Mouse (Mus musculus): Measurements from ENCODE around the gene Slc25a21. TPM values are rescaled to one million over a fixed set of nuclear protein-coding genes. Genes with fewer than 3 reads are reported as not detected.

The Slc25a21 gene
- polyA plus RNA-seq, 1 experiment from 2014 or later, result 0.59 TPM

DNA sequence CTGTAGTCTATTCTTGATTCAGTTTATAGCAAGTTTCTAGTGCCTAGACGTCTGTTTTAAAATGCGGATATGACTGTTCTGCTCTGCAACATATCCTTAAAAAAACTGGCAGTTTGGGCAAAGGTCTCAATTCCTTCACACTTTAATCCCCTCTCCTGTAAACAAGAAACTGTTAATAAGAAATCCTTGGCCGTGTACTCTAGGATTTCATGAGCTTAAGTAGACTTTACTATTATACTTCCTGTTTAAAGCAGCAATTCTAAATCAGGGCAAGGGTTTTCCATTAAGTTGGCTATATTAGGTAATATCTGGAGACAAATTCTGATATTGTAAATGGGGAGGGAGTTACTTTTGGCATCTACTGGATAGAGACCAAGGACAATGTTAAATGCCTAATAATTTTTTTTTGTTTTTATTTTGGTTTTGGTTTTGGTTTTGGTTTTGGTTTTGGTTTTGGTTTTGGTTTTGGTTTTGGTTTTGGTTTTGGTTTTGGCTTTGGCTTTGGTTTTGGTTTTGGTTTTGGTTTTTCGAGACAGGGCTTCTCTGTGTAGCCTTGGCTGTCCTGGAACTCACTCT is 7.1 kb upstream of the Slc25a21 start:
- no peaks in the 10 kb centered on the region for H3K36me3 ChIP-seq
- no peak overlapping the region for H3K4me2 ChIP-seq (replicated peaks)
- no peaks in the 10 kb centered on the region for H3K9me3 ChIP-seq
- no peak for ATAC-seq (ENCODE audit: low FRiP score, low read depth)
- H3K27ac ChIP-seq, result no peak overlapping the region
- no peaks in the 10 kb centered on the region for H3K27me3 ChIP-seq
- WGBS, result 73% methylated on average over 4 of the region's 4 CpGs
- no peak overlapping the region for H3K4me3 ChIP-seq
- no peaks in the 10 kb centered on the region for H3K4me1 ChIP-seq
- H3K9ac ChIP-seq, result no peak overlapping the region

GRCm38 (mm10) chr12:57201901-57202300 is 4.6 kb upstream of the Slc25a21 start:
- H3K27me3 ChIP-seq, result peaks cover 17% of the 10 kb centered on the region
- WGBS, result 92% methylated on average over 3 of the region's 3 CpGs
- no peak overlapping the region for H3K27ac ChIP-seq
- H3K4me3 ChIP-seq, result no peak overlapping the region
- H3K9ac ChIP-seq, result no peak overlapping the region
- H3K4me2 ChIP-seq (replicated peaks), result no peak overlapping the region
- no peaks in the 10 kb centered on the region for H3K4me1 ChIP-seq
- no peaks in the 10 kb centered on the region for H3K36me3 ChIP-seq
- H3K9me3 ChIP-seq, result no peaks in the 10 kb centered on the region
- no peak for ATAC-seq (ENCODE audit: low FRiP score, low read depth)

DNA sequence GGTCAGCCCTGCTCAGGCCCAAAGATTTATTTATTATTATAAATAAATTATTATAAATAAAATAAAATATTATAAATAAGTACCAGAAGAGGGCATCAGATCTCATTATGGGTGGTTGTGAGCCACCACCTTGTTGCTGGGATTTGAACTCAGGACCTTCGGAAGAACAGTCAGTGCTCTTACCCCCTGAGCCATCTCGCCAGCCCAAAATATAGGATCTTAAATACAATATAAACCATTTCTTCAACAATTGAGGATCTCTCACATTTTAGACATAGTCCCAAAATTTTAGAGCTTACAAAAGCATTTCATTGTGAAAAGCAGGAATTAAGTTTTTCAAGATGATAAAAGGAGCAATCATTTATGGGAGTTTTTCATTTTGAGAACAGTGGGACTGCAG is 2.2 kb upstream of the Slc25a21 start:
- Histone ChIP-seq H3K36me3 (no peaks in the 10 kb centered on the region), H3K9ac (no peak overlapping the region), H3K4me2 (replicated peaks) (no peak overlapping the region), H3K4me3 (no peak overlapping the region), H3K27ac (no peak overlapping the region), H3K4me1 (no peaks in the 10 kb centered on the region), H3K9me3 (no peaks in the 10 kb centered on the region), H3K27me3 (peaks cover 30% of the 10 kb centered on the region)
- 88% methylated on average over 2 of the region's 2 CpGs for WGBS
- no peak for ATAC-seq (ENCODE audit: low FRiP score, low read depth)

DNA sequence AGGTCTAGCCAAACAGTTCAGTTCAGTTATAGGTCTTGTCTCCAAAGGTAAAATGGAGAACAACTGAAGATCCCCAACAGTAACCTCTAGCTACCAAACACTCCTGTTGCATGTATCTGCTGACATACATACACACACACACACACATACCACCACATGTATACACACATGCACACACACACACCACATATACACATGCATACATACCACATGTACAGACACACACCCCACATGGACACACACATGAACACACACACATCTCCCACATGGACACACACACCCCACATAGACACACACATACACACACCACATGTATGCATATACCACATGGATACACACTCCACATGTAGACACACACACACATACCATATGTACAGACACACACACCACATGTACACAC is 997 bp upstream of the Slc25a21 start:
- H3K27me3 ChIP-seq, result peaks cover 40% of the 10 kb centered on the region
- no peak overlapping the region for H3K4me3 ChIP-seq
- H3K27ac ChIP-seq, result no peak overlapping the region
- no peak for ATAC-seq (ENCODE audit: low FRiP score, low read depth)
- no peaks in the 10 kb centered on the region for H3K9me3 ChIP-seq
- no peaks in the 10 kb centered on the region for H3K36me3 ChIP-seq
- no peak overlapping the region for H3K9ac ChIP-seq
- no peak overlapping the region for H3K4me2 ChIP-seq (replicated peaks)
- H3K4me1 ChIP-seq, result no peaks in the 10 kb centered on the region

DNA sequence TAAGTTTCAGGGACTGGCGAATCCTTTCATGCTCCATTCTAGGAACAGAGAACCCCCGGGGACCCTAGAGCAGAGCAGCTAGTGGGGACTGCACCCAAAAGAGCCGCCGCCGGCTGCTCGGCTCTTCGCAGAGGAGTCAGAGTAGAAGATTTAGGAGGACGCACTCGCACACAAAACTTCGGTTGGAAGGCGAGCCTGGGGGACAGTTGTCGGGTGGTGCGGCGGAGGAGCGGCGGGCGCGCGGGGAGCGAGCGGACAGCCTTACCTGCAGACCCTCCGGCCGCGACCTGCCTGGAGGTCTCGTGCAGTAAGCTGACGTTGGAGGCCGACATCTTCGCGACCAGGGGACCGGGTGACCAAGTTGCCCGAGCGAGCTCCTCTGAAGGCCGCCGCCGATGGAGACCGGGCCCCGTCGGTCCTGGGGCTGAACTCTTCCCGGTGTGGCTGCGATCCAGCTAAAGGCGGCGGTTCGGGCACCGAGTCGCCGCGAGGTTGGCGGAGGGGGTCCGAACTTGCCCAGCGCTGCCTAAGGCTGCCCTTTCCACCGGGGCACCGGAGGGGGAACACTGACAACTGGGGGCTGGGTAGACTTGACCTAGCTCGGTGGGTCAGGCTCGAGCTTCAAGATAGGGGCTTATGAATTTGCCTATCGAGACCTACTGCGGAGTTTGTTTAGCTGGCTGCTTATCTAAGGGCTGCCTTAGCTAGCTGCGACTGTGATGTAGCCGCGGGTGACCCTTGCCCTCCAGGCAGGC is 487 bp downstream of the Slc25a21 start:
- no peak overlapping the region for H3K27ac ChIP-seq
- no peaks in the 10 kb centered on the region for H3K36me3 ChIP-seq
- no peaks in the 10 kb centered on the region for H3K9me3 ChIP-seq
- H3K27me3 ChIP-seq, result peaks cover 40% of the 10 kb centered on the region
- peak overlapping the region; percentile 68 for H3K9ac ChIP-seq
- peak overlapping the region; percentile 57 for H3K4me3 ChIP-seq
- no peaks in the 10 kb centered on the region for H3K4me1 ChIP-seq
- 1% methylated on average over 59 of the region's 59 CpGs for WGBS
- H3K4me2 ChIP-seq (replicated peaks), result peak overlapping the region; percentile 88
- peak; percentile 54 for ATAC-seq (ENCODE audit: low FRiP score, low read depth)

- no peak overlapping the region for H3K27ac ChIP-seq
- H3K4me2 ChIP-seq (replicated peaks), result peak overlapping the region; percentile 88
- H3K9ac ChIP-seq, result peak overlapping the region; percentile 68
- peak overlapping the region; percentile 57 for H3K4me3 ChIP-seq
- peaks cover 40% of the 10 kb centered on the region for H3K27me3 ChIP-seq
- H3K36me3 ChIP-seq, result no peaks in the 10 kb centered on the region
- WGBS, result 8% methylated on average over 8 of the region's 8 CpGs
- ATAC-seq (ENCODE audit: low FRiP score, low read depth), result no peak; the same call in 1 of the 2 replicates
- no peaks in the 10 kb centered on the region for H3K4me1 ChIP-seq
- H3K9me3 ChIP-seq, result no peaks in the 10 kb centered on the region
Measured at GRCm38 (mm10) chr12:57196286-57196607, 1.0 kb downstream of the Slc25a21 start.

GRCm38 (mm10) chr12:57194609-57195008 is 2.7 kb downstream of the Slc25a21 start:
- H3K4me3 ChIP-seq, result no peak overlapping the region
- no peak overlapping the region for H3K9ac ChIP-seq
- H3K4me2 ChIP-seq (replicated peaks), result no peak overlapping the region
- no peaks in the 10 kb centered on the region for H3K4me1 ChIP-seq
- no peaks in the 10 kb centered on the region for H3K36me3 ChIP-seq
- ATAC-seq (ENCODE audit: low FRiP score, low read depth), result no peak
- H3K9me3 ChIP-seq, result no peaks in the 10 kb centered on the region
- H3K27ac ChIP-seq, result no peak overlapping the region
- H3K27me3 ChIP-seq, result peaks cover 40% of the 10 kb centered on the region
- 43% methylated on average over 3 of the region's 3 CpGs for WGBS

- H3K4me2 ChIP-seq (replicated peaks), result no peak overlapping the region
- H3K27ac ChIP-seq, result no peak overlapping the region
- no peaks in the 10 kb centered on the region for H3K9me3 ChIP-seq
- H3K9ac ChIP-seq, result no peak overlapping the region
- no peaks in the 10 kb centered on the region for H3K4me1 ChIP-seq
- WGBS, result 87% methylated on average over 4 of the region's 4 CpGs
- no peak for ATAC-seq (ENCODE audit: low FRiP score, low read depth)
- no peaks in the 10 kb centered on the region for H3K36me3 ChIP-seq
- H3K27me3 ChIP-seq, result peaks cover 15% of the 10 kb centered on the region; the same call in 1 of the 2 replicates
- H3K4me3 ChIP-seq, result no peak overlapping the region
Measured at GRCm38 (mm10) chr12:57187032-57187431, 10.2 kb downstream of the Slc25a21 start.

GRCm38 (mm10) chr12:57186126-57186525 is 11.1 kb downstream of the Slc25a21 start:
- Histone ChIP-seq H3K36me3 (no peaks in the 10 kb centered on the region), H3K4me2 (replicated peaks) (no peak overlapping the region), H3K9ac (no peak overlapping the region), H3K27me3 (peaks cover 15% of the 10 kb centered on the region; the same call in 1 of the 2 replicates), H3K4me3 (no peak overlapping the region), H3K4me1 (no peaks in the 10 kb centered on the region), H3K27ac (no peak overlapping the region), H3K9me3 (no peaks in the 10 kb centered on the region)
- ATAC-seq (ENCODE audit: low FRiP score, low read depth), result no peak
- 71% methylated on average over 2 of the region's 2 CpGs for WGBS

DNA sequence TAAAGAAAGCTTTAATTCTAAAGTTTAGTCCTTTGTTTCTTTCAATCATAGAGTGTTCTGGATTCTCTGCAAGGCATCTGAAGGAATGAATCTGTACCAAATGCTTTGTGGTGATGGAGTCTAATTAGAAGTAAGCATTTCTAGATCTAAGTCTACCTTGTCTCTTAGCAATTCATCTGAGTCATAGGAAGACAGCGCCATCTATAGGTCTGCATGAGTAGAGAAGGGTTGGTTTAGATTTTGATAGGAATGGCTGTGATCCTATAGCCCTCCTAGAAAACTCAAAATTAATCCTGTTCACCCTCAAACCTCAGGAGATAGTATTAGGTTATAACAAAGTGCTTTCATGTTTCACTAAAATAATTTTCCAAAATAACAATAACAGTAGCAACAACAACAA is 11.8 kb downstream of the Slc25a21 start:
- 0% methylated on average over 1 of the region's 1 CpGs for WGBS
- Histone ChIP-seq H3K4me1 (no peaks in the 10 kb centered on the region), H3K27me3 (peaks cover 15% of the 10 kb centered on the region; the same call in 1 of the 2 replicates), H3K36me3 (no peaks in the 10 kb centered on the region), H3K9ac (no peak overlapping the region), H3K27ac (no peak overlapping the region), H3K4me2 (replicated peaks) (no peak overlapping the region), H3K9me3 (no peaks in the 10 kb centered on the region), H3K4me3 (no peak overlapping the region)
- no peak for ATAC-seq (ENCODE audit: low FRiP score, low read depth)

GRCm38 (mm10) chr12:57184401-57185147 is 12.7 kb downstream of the Slc25a21 start:
- Histone ChIP-seq H3K4me1 (peaks cover 6% of the 10 kb centered on the region), H3K27ac (no peak overlapping the region), H3K27me3 (peaks cover 15% of the 10 kb centered on the region; the same call in 1 of the 2 replicates), H3K9me3 (no peaks in the 10 kb centered on the region), H3K4me2 (replicated peaks) (no peak overlapping the region), H3K4me3 (no peak overlapping the region), H3K36me3 (no peaks in the 10 kb centered on the region), H3K9ac (no peak overlapping the region)
- 51% methylated on average over 2 of the region's 2 CpGs for WGBS
- ATAC-seq (ENCODE audit: low FRiP score, low read depth), result no peak

- Histone ChIP-seq H3K4me1 (peaks cover 12% of the 10 kb centered on the region), H3K27me3 (0 out of 2 replicates have a peak, but pooled peaks cover 3% of the 10 kb centered on the region), H3K4me3 (no peak overlapping the region), H3K36me3 (no peaks in the 10 kb centered on the region), H3K4me2 (replicated peaks) (no peak overlapping the region), H3K27ac (no peak overlapping the region), H3K9me3 (no peaks in the 10 kb centered on the region), H3K9ac (no peak overlapping the region)
- ATAC-seq (ENCODE audit: low FRiP score, low read depth), result no peak
- 49% methylated on average over 5 of the region's 5 CpGs for WGBS
Measured at GRCm38 (mm10) chr12:57179465-57180188, 17.6 kb downstream of the Slc25a21 start.
